Mouse (Mus musculus): Measurements from ENCODE around the gene Pid1.
"Not testable (repeated sequence)": the region's sequence is repeated elsewhere in the genome, so short reads cannot be mapped to it uniquely, and the experiment has no call there.

Pid1 gene

DNA sequence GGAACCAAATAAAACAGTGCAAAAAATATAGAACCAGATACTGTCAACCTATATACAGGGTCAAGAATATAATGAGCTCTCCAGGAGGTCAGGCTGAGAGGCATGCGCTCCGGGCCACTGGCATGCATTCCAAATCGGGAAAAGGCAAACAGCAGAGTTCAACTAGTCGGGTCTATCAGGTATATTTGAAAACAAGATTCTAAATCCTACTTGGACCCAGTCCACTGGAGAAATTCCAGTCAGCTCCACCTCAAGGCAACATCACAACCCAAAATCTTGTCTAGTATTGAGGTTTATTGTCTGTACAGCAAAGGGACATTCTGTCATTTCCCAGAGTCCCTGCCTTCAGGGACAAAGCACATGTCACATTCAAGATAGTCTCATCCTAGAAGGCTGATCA, 91.0 kb downstream of the Pid1 start:
- DNase-seq (ENCODE audit: low spot score in 2 of 2) = no peak

- DNase-seq (ENCODE audit: low spot score in 2 of 2) = no peak
These were observed 92.2 kb downstream of the Pid1 start for GRCm38 (mm10) chr1:84271712-84272200.

- no peak for DNase-seq (ENCODE audit: low spot score in 2 of 2)
These were observed 106.3 kb downstream of the Pid1 start for GRCm38 (mm10) chr1:84257656-84258055.

DNA sequence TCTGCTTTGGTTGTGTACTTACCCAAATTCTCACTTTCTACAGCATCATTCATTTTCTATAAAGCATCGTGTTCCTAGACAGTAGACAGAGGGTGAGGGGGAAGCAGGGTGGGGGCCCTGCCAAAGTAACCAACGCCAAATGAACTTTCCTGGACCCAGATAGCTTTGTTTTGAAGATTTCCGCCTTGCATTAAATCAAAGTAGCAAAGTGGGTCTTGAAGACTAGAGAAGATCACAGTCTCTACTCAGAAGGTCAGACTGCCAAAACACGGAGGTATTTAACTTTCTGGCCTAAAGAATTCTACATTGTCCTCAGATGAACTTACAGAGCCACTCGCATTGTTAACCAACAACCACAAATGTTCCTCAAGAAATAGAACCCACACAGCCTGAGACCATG, 109.6 kb downstream of the Pid1 start:
- no peak for DNase-seq (ENCODE audit: low spot score in 2 of 2)

DNA sequence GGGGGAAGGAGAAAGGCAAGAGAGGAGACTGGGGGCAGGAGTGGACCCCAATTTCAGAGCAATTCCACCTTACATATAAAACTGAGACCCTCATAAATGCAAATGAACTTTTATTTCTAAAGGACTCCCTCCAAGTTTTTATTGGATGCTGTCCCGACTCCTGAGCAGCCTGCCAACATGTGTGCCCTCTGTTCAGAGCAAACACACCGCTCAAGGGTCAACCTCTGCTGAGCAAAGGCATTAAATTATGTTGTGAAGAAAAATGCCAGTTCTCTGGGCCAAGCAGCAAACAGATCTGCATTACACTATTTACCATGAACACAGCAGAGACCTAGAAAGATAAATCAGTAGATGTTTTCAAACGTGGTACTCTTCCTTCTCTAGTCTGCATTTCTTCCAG, 110.1 kb downstream of the Pid1 start:
- DNase-seq (ENCODE audit: low spot score in 2 of 2) = no peak

GRCm38 (mm10) chr1:84251205-84251604, 112.8 kb downstream of the Pid1 start:
- no peak for DNase-seq (ENCODE audit: low spot score in 2 of 2)

- no peak for DNase-seq (ENCODE audit: low spot score in 2 of 2)
These were observed 113.2 kb downstream of the Pid1 start for GRCm38 (mm10) chr1:84250770-84251169.

GRCm38 (mm10) chr1:84249772-84250338, 114.1 kb downstream of the Pid1 start:
- DNase-seq (ENCODE audit: low spot score in 2 of 2) = no peak

- DNase-seq (ENCODE audit: low spot score in 2 of 2) = no peak
These were observed 116.9 kb downstream of the Pid1 start for GRCm38 (mm10) chr1:84247111-84247510.

- no peak for DNase-seq (ENCODE audit: low spot score in 2 of 2)
These were observed 122.7 kb downstream of the Pid1 start for GRCm38 (mm10) chr1:84241192-84241828.

- no peak for DNase-seq (ENCODE audit: low spot score in 2 of 2)
These were observed 123.8 kb downstream of the Pid1 start for GRCm38 (mm10) chr1:84240203-84240602.

DNA sequence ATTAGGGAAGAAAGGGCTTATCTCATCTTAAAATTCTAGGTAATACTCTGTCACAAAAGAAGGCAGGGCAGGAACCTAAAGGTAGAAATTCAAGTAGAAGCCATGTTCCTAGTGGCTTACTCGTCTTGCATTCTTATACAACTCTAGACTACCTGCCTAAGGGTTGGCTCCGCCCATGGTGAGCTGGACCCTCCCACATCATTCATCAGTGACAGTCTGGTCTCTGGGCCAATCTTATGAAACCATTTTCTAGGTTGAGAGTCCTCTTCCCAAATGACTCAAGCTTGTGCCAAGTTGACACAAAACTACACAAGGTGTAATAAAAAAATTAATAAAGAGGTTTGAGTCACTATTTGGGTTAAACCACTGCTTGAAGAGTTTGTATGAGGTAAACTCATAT, 133.5 kb downstream of the Pid1 start:
- no peak for DNase-seq (ENCODE audit: low spot score in 2 of 2)

DNA sequence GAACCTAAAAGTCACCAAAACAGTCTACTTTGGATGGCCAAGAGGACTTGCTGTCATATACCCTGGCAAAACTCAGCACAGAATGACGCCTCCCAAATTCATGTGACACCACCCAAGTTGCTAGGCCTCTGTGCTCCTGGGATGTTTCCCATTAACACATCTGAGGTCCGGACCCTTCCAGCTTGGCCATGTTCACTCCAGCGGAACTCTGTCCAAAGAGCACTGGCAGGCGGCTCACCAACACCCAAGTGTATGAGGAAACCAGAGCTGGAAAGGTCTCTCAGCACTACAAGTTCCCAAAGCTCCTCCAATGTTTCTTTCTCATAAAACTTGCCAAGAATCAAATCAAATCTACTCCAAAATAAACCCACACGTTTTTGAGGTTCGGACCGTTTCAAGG, 138.4 kb downstream of the Pid1 start:
- no peak for DNase-seq (ENCODE audit: low spot score in 2 of 2)

DNA sequence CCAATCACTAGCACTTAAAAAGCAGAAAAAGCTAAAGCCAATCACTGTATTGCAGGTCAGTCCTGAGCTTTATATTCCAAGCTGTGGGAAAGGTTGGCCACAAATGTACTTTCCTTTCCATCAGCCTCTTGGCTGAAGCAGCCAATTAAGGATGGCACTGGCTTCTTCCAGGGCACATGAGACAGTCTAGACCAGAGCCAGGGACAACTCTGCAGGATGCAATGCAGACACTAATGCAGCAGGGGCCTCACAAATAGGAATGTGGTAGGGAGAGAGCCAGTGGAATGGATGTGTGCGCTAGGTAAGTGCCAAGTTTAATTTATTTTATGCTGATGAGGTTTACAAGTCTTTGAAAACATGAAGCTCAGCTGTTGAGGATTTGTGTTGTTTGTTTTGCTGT, 141.9 kb downstream of the Pid1 start:
- DNase-seq (ENCODE audit: low spot score in 2 of 2) = no peak

- no peak for DNase-seq (ENCODE audit: low spot score in 2 of 2)
These were observed 145.4 kb downstream of the Pid1 start for GRCm38 (mm10) chr1:84218605-84219004.

DNA sequence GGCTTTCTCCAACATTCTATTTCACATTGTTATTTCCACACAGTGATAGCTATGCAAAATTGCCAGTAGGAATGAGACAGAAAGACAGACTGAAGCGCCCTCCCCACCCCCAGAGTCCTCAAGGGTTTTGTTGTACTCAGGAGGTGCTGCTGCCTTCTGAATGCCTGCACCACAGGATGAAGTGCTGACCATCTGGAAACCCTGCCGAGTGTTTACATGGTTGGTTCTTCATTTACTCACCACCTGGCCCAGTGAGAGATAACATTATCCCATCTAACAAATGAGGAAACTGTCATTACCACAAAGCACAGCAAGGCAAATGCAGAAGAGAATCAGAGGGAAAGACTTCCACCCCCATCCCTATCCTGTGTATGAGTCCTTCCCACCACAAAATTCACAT, 146.2 kb downstream of the Pid1 start:
- DNase-seq (ENCODE audit: low spot score in 2 of 2) = no peak

- DNase-seq (ENCODE audit: low spot score in 2 of 2) = no peak
These were observed 152.5 kb downstream of the Pid1 start for GRCm38 (mm10) chr1:84211507-84211906.

DNA sequence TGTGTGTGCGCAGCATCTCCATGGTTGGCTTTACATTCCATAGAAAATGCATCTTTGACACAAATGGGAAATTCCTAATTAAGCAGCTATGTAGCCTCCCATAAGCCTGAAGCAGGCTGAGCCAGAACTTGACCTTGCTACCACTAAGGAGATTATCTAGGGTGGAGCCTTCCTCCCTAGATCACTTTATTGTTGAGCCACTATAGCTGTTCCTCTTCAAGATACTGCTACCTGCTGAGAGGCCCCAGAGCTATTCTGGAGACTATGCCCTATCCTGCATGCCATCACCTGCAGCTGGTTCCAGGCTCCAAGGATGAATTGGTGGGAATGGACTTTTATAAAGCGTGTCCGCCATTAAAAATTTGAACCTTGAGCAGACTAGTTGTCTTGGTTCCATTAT, 158.2 kb downstream of the Pid1 start:
- DNase-seq (ENCODE audit: low spot score in 2 of 2) = not testable (repeated sequence)

GRCm38 (mm10) chr1:84203494-84203893, 160.5 kb downstream of the Pid1 start:
- DNase-seq (ENCODE audit: low spot score in 2 of 2) = no peak

- DNase-seq (ENCODE audit: low spot score in 2 of 2) = no peak
These were observed 164.1 kb downstream of the Pid1 start for GRCm38 (mm10) chr1:84199890-84200289.

DNA sequence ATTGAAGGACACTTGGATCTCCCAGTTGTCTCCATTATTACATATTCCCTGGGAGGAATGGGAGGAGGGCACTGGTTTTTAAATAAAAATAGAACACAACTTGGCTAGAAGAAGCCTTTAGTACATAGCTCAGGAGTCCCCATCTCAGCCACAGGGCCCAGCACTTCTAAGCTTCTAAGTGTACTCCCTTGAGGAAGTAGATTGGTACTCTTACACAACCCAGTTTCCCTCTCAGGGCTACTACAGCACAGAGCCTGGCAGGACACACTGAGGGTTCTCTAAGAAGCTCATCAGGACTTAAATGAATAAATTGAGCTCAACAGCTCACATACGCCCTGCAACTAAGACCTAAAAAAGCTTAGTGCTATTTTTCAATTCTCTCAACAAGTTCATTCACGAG, 165.1 kb downstream of the Pid1 start:
- DNase-seq (ENCODE audit: low spot score in 2 of 2) = no peak

- no peak for DNase-seq (ENCODE audit: low spot score in 2 of 2)
These were observed 171.8 kb downstream of the Pid1 start for GRCm38 (mm10) chr1:84192167-84192566.

DNA sequence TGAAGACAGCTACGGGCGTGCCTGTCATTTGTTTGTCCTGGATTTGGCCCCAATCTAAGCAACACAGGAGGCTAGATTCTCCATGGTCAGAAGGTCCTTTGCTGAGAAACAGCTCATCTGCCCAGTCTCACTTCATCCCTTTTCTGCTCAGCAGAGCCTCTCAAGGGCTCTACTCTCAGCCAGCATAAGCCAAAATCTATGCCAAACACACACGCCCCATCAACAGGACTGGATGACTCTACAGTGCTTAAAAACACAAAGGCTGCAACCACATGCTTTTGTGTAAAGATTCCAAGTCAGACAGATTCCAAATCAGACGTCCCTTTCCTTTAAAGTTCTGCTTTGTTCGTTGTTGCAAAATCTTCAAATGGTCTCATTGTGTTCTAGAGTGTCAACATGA, 174.5 kb downstream of the Pid1 start:
- DNase-seq (ENCODE audit: low spot score in 2 of 2) = no peak
